Mouse (Mus musculus): ENCODE measurements around the gene Actr3b.

- TF ChIP-seq EP300 (IDR thresholded peaks at IDR 0.05; ENCODE audit: low read depth) (no peak), CTCF (IDR thresholded peaks at IDR 0.05; ENCODE audit: low read depth) (no peak)
Observed at GRCm38 (mm10) chr5:25769006-25769405, 9.2 kb downstream of the Actr3b start.
